Mouse (Mus musculus) cerebellum, adult 11 months (tissue): ENCODE measurements around the gene Adam25.
"Not testable (repeated sequence)": the region's sequence is repeated elsewhere in the genome, so short reads cannot be mapped to it uniquely, and the experiment has no call there.

Experiments used
- DNase-seq: peaks from one replicate; pipeline ENCODE4 v3.0.0; 2022

The Adam25 gene

GRCm38 (mm10) chr8:40751908-40752307, at the start of gene Adam25:
Gene Adam25, plus strand, starts transcription at chr8:40752208.
- not testable (repeated sequence) for DNase-seq

- not testable (repeated sequence) for DNase-seq
These were observed 36.6 kb upstream of the Adam25 start for GRCm38 (mm10) chr8:40715406-40715805.

- no peak for DNase-seq
These were observed 36.0 kb upstream of the Adam25 start for GRCm38 (mm10) chr8:40715986-40716385.

GRCm38 (mm10) chr8:40783320-40783719, 31.3 kb downstream of the Adam25 start:
- no peak for DNase-seq

- DNase-seq = not testable (repeated sequence)
These were observed 41.0 kb downstream of the Adam25 start, which contains the start of gene Adam20 for GRCm38 (mm10) chr8:40792973-40793372. Gene Adam20, plus strand, starts transcription at chr8:40793273.

- no peak for DNase-seq
These were observed 51.5 kb downstream of the Adam25 start for GRCm38 (mm10) chr8:40803379-40804079.
